Mouse (Mus musculus) small intestine, adult 2 months (tissue): ENCODE data around the gene Pml. TPM values are rescaled to one million over a fixed set of nuclear protein-coding genes. Genes with fewer than 3 reads are reported as not detected.

Experiments
- H3K27ac ChIP-seq: fragments of 200-500 bp; 2 replicates; pipeline ENCODE4 v1.5.1; 2012; ENCODE audit warnings: low read depth, low read length, control low read depth, inconsistent platforms; ENCODE audit not compliant: insufficient read depth
- H3K27me3 ChIP-seq: fragments of 200-500 bp; 2 replicates; pipeline ENCODE4 v1.6.1; 2012; ENCODE audit warnings: mild to moderate bottlenecking, moderate library complexity, low read length, inconsistent platforms; ENCODE audit not compliant: control insufficient read depth, insufficient read depth
- H3K36me3 ChIP-seq: fragments of 200-500 bp; 2 replicates; pipeline ENCODE4 v1.6.1; 2012; ENCODE audit warnings: mild to moderate bottlenecking, low read length, control low read depth, inconsistent platforms; ENCODE audit not compliant: control insufficient read depth, insufficient read depth
- H3K4me1 ChIP-seq: fragments of 200-500 bp; 2 replicates; pipeline ENCODE4 v1.6.1; 2012; ENCODE audit warnings: low read length, inconsistent platforms, mixed read lengths; ENCODE audit not compliant: control insufficient read depth, insufficient read depth, insufficient read length
- H3K4me3 ChIP-seq: fragments of 200-500 bp; 2 replicates; pipeline ENCODE4 v1.5.1; 2012; ENCODE audit warnings: low read depth, mild to moderate bottlenecking, control low read depth, inconsistent platforms, low read length, moderate library complexity
- CTCF ChIP-seq: fragments of 200-500 bp; IDR thresholded peaks from 2 replicates; pipeline ENCODE4 v1.5.1; 2012; ENCODE audit warnings: low read depth, mild to moderate bottlenecking, control low read depth, inconsistent platforms, low read length, moderate library complexity, mixed read lengths; ENCODE audit not compliant: insufficient replicate concordance, insufficient read length; ENCODE audit errors: extremely low read depth
- POLR2A ChIP-seq: fragments of 200-500 bp; IDR thresholded peaks from 2 replicates; pipeline ENCODE4 v1.6.1; 2012; ENCODE audit warnings: low read depth, mild to moderate bottlenecking, control low read depth, inconsistent platforms, low read length, moderate library complexity
- WGBS: fragments of 180-500 bp; shearing (Covaris S2); methylation state at CpG from one replicate; pipeline ENCODE4 v1.1.7; 2018; 5-methylcytosine and 5-hydroxymethylcytosine counted together
- polyA plus RNA-seq: library from polyadenylated mRNA; depleted of rRNA; stranded (reverse); fragments of >200 nt; gene quantifications from 2 replicates; pipeline ENCODE4 v1.2.3, GENCODE M21; 2012

The Pml gene
- polyA plus RNA-seq, 1 experiment: 45.0 TPM

- H3K27me3 ChIP-seq: peaks cover 36% of the 10 kb centered on the region
- no peak overlapping the region for H3K27ac ChIP-seq
- no peaks in the 10 kb centered on the region for H3K36me3 ChIP-seq
- TF ChIP-seq POLR2A (no peak), CTCF (no peak)
- H3K4me3 ChIP-seq: no peak overlapping the region
- 75% methylated on average over 9 of the region's 9 CpGs for WGBS
- H3K4me1 ChIP-seq: peaks cover 5% of the 10 kb centered on the region; the same call in 1 of the 2 replicates
Observed at GRCm38 (mm10) chr9:58194222-58194621, 55.4 kb downstream of the Pml start.

DNA sequence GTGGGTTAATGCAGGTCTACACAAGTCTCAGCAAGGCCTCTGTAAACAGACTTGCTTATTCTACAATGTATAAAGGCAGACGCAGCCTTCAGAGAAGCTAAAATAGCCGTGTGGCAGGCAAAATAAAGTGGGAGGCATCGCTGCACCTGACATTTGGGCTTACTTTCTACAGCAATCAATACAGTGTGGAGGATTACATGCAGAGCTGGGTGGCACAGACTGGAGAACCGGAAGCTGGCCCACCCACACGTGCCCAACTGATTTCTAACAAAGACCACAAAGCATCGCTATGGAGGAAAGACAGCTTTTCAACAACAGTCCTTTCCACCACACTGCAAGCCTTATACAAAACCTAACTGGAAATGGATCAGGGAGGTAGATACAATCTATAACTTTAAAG is 65.1 kb downstream of the Pml start:
- H3K4me1 ChIP-seq: no peaks in the 10 kb centered on the region
- no peak overlapping the region for H3K27ac ChIP-seq
- H3K36me3 ChIP-seq: no peaks in the 10 kb centered on the region
- no peak overlapping the region for H3K4me3 ChIP-seq
- 0 out of 2 replicates have a peak, but pooled peaks cover 2% of the 10 kb centered on the region for H3K27me3 ChIP-seq
- TF ChIP-seq POLR2A (no peak), CTCF (no peak)
- 70% methylated on average over 6 of the region's 6 CpGs for WGBS

GRCm38 (mm10) chr9:58179390-58179789 is 70.2 kb downstream of the Pml start:
- WGBS: 93% methylated on average over 2 of the region's 2 CpGs
- Histone ChIP-seq H3K4me1 (no peaks in the 10 kb centered on the region), H3K27me3 (no peaks in the 10 kb centered on the region), H3K36me3 (no peaks in the 10 kb centered on the region), H3K4me3 (no peak overlapping the region), H3K27ac (no peak overlapping the region)
- TF ChIP-seq POLR2A: no peak
- no peak for TF ChIP-seq CTCF

- no peaks in the 10 kb centered on the region for H3K36me3 ChIP-seq
- TF ChIP-seq CTCF (no peak), POLR2A (no peak)
- H3K4me3 ChIP-seq: no peak overlapping the region
- H3K27me3 ChIP-seq: no peaks in the 10 kb centered on the region; the same call in 1 of the 2 replicates
- WGBS: 61% methylated on average over 4 of the region's 4 CpGs
- H3K4me1 ChIP-seq: no peaks in the 10 kb centered on the region
- no peak overlapping the region for H3K27ac ChIP-seq
Observed at GRCm38 (mm10) chr9:58177165-58177564, 72.4 kb downstream of the Pml start.

DNA sequence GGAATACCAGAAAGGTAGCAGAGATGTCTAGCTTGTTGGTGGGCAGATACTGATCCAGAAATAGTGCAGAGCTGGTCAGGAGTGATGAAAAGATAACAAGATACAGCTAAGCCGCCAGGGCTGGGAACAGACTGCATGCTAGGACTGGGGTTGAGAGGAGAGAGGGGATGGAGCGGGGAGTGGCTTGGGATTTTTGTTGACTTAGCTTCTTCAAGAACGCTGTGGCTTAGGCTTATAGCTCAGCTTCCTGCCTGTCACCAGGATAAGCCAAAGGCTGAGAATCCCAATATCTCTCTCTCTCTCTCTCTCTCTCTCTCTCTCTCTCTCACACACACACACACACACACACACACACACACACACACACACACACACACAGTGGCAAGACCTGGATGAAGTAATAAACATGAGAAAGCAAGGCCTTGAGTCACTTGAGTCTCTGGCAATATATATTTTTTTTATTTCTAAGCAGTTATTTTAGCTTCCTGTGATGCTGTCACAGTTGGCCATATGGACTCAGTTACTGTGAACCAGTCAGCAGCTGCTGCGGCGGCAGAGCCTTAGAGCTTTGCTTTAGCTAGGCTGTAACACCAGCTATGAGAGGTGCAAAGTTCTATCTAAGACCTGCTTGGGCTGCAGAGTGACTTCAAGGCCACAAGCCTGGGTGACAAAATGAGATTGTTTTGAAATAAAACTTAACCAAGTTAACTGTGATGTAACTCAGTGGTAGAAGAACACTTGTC is 73.7 kb downstream of the Pml start:
- H3K4me1 ChIP-seq: no peaks in the 10 kb centered on the region
- TF ChIP-seq POLR2A (no peak), CTCF (no peak)
- no peak overlapping the region for H3K4me3 ChIP-seq
- WGBS: 40% methylated on average over 5 of the region's 5 CpGs
- H3K36me3 ChIP-seq: no peaks in the 10 kb centered on the region
- H3K27me3 ChIP-seq: no peaks in the 10 kb centered on the region; the same call in 1 of the 2 replicates
- no peak overlapping the region for H3K27ac ChIP-seq

- no peaks in the 10 kb centered on the region; the same call in 1 of the 2 replicates for H3K27me3 ChIP-seq
- WGBS: 39% methylated on average over 5 of the region's 5 CpGs
- TF ChIP-seq CTCF: no peak
- no peak for TF ChIP-seq POLR2A
- no peaks in the 10 kb centered on the region for H3K4me1 ChIP-seq
- H3K27ac ChIP-seq: no peak overlapping the region
- H3K4me3 ChIP-seq: no peak overlapping the region
- H3K36me3 ChIP-seq: no peaks in the 10 kb centered on the region
Observed at GRCm38 (mm10) chr9:58174818-58175251, 74.8 kb downstream of the Pml start.

DNA sequence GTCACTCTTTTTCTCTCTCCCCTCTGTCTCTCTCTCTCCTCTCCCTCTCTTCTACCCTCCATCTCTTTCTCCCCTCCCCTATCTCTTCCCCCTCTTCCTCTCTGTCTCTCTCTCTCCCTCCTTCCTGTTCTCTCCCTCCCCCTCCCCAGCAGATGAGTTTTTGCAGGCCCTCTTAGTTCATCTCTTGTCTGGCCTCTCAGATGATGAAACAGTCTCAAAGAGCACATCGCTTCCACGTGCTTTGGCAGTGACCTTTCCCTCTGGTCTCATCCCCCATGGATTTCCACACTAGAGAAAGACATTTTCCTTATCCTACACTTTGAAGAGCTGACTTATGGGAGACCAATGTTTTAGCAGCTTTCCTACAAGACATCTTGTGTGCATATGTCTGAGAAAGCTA is 76.7 kb downstream of the Pml start:
- WGBS: 72% methylated on average over 2 of the region's 2 CpGs
- no peaks in the 10 kb centered on the region for H3K4me1 ChIP-seq
- TF ChIP-seq CTCF (no peak), POLR2A (no peak)

More for the DNA sequence above, 76.7 kb downstream of the Pml start:
- H3K4me3 ChIP-seq: no peak overlapping the region
- no peaks in the 10 kb centered on the region for H3K36me3 ChIP-seq
- H3K27me3 ChIP-seq: no peaks in the 10 kb centered on the region; the same call in 1 of the 2 replicates
- no peak overlapping the region for H3K27ac ChIP-seq
